Mouse (Mus musculus): ENCODE results near the gene Fam168a.

DNA sequence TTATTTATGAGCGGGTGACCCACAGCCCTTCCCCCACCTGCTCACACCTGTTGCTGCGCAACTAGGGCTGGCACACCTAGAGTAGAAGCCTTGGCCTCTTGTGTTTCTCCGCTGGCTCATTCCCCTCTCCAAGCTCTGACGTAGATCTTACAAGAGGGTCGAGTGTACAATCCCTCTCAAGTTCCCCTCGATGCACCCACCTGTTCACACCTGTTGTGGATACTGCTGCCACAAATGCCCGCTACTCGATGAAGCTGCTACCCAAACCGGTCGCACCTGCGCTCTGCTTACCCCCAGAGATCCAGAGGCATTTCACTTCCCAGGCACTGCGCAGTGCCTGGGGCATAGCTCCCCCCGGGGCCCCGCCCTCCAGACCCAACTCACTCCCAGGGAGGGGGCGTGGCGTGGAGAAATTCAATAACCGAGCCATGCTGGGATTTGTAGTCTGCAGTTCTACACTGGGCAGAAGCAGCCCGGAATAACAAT, 48.3 kb upstream of the Fam168a start:
- TF ChIP-seq CTCF (IDR thresholded peaks at IDR 0.05; ENCODE audit: borderline replicate concordance, extremely low read depth, insufficient read depth, insufficient read length) (no peak), POLR2A (IDR thresholded peaks at IDR 0.05; ENCODE audit: borderline replicate concordance, extremely low read depth, insufficient read depth, insufficient read length, poor library complexity, severe bottlenecking) (no peak)

Data from brain, embryonic 14.5 days (tissue).